Mouse (Mus musculus): ENCODE results near the gene Alpl.

- TF ChIP-seq CHD2 (IDR thresholded peaks at IDR 0.05; ENCODE audit: low read length), result no peak
- TF ChIP-seq POLR2A (IDR thresholded peaks at IDR 0.05; ENCODE audit: low read depth, low read length), result no peak
Observed at GRCm38 (mm10) chr4:137722692-137723427, 73.3 kb downstream of the Alpl start.

All from CH12.LX (cell line).